Mouse (Mus musculus): ENCODE results near the gene Zbtb44.
"Not testable (repeated sequence)": the region's sequence is repeated elsewhere in the genome, so short reads cannot be mapped to it uniquely, and the experiment has no call there.

Zbtb44 gene

GRCm38 (mm10) chr9:31030532-31031413, at the start of gene Zbtb44:
Zbtb44 (plus strand) TSS chr9:31030644.
- DNase-seq: no peak

- DNase-seq: no peak
These were observed 44.7 kb upstream of the Zbtb44 start for GRCm38 (mm10) chr9:30985782-30986181.

- no peak for DNase-seq
These were observed 37.3 kb upstream of the Zbtb44 start for GRCm38 (mm10) chr9:30993106-30993505.

- DNase-seq: no peak
These were observed 33.6 kb upstream of the Zbtb44 start for GRCm38 (mm10) chr9:30996590-30997562.

GRCm38 (mm10) chr9:31000641-31001040, 29.8 kb upstream of the Zbtb44 start:
- DNase-seq: no peak

GRCm38 (mm10) chr9:31002528-31002927, 27.9 kb upstream of the Zbtb44 start:
- DNase-seq: no peak

- DNase-seq: no peak
These were observed 21.1 kb upstream of the Zbtb44 start for GRCm38 (mm10) chr9:31009334-31009733.

- no peak for DNase-seq
These were observed 20.4 kb upstream of the Zbtb44 start for GRCm38 (mm10) chr9:31010040-31010439.

GRCm38 (mm10) chr9:31010749-31011148, 19.7 kb upstream of the Zbtb44 start:
- peak; percentile 26 for DNase-seq

- DNase-seq: no peak
These were observed 18.9 kb upstream of the Zbtb44 start for GRCm38 (mm10) chr9:31011533-31011932.

GRCm38 (mm10) chr9:31012674-31013073, 17.8 kb upstream of the Zbtb44 start:
- DNase-seq: no peak

GRCm38 (mm10) chr9:31013415-31013814, 17.0 kb upstream of the Zbtb44 start:
- no peak for DNase-seq

- DNase-seq: no peak
These were observed 12.8 kb upstream of the Zbtb44 start for GRCm38 (mm10) chr9:31017616-31018015.

GRCm38 (mm10) chr9:31018158-31018557, 12.3 kb upstream of the Zbtb44 start:
- DNase-seq: no peak

- DNase-seq: no peak
These were observed 11.7 kb upstream of the Zbtb44 start for GRCm38 (mm10) chr9:31018705-31019104.

GRCm38 (mm10) chr9:31028251-31028650, 2.2 kb upstream of the Zbtb44 start:
- no peak for DNase-seq

- DNase-seq: peak; percentile 97
These were observed 513 bp upstream of the Zbtb44 start for GRCm38 (mm10) chr9:31029751-31030511.

- no peak for DNase-seq
These were observed 985 bp downstream of the Zbtb44 start for GRCm38 (mm10) chr9:31031414-31031843.

- no peak for DNase-seq
These were observed 2.1 kb downstream of the Zbtb44 start for GRCm38 (mm10) chr9:31032546-31032945.

- DNase-seq: no peak
These were observed 19.8 kb downstream of the Zbtb44 start for GRCm38 (mm10) chr9:31050208-31050607.

GRCm38 (mm10) chr9:31051509-31051908, 21.1 kb downstream of the Zbtb44 start:
- not testable (repeated sequence) for DNase-seq

GRCm38 (mm10) chr9:31058723-31059122, 28.3 kb downstream of the Zbtb44 start:
- no peak for DNase-seq

GRCm38 (mm10) chr9:31070706-31071105, 40.3 kb downstream of the Zbtb44 start:
- no peak for DNase-seq

Measured in layer of hippocampus, adult 9-11 months (tissue).